Mouse (Mus musculus) ES-Bruce4 (cell line): Measurements from ENCODE around the gene Mrpl48.

Experiments used
- CTCF ChIP-seq: IDR thresholded peaks from one replicate; pipeline ENCODE4 v1.8.1; 2011; ENCODE audit warnings: low read depth, low read length
- EP300 ChIP-seq: IDR thresholded peaks from 2 replicates; pipeline ENCODE4 v1.6.1; 2011; ENCODE audit warnings: low read depth, low read length; ENCODE audit not compliant: insufficient read depth

GRCm38 (mm10) chr7:100608130-100608741 is at the start of gene Mrpl48:
- TF ChIP-seq CTCF (no peak), EP300 (no peak)
